ENCODE assay signal across 9 mouse cellular contexts in the genomic region with DNA sequence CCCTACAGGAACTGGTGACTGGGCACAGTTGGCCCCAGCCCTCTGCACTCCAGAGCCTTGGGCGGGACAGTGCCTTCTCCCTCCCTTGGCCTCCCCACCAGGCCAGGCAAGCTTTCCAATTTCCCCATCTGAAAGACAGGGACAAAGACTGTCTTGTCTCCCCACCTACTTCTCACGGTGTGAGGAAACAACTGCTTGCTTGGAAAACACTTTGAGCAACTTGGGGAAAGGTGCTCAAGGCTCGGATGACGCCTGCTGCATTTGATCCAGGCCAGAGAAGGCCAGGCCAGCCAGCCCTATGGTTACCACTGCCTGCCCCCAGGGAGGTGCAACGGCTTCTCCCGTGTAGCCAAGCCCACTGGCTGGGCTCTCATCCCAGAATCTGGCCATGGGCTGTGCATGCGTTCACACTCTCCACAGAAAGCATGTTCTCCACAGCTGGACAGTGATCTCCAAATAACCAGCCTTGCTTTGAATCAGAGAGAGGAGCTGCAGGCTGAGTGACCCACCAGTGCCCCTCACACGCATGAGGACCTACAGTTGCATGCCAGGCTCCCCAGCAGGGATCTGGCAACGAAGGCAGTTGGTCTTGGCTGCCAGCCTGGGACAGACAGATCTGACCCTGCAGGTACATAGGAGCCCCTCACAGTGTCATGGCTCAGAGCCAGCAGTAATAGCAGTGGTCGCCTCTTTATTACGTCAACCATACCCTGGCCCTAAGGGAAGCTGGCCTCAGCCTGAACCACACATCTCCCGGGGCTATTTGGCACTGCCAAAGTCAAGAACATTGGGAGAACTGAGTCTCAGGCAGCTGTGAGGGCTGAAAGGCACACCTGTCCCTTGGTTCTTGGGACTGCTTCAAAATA. TPM values are rescaled to one million over a fixed set of nuclear protein-coding genes. Genes with fewer than 3 reads are reported as not detected.
DNase-seq lines count a peak whose midpoint lies in the region; ATAC-seq and TF ChIP-seq lines count a peak whose summit lies in the region.
"Had no signal": no experiment of that assay in that cellular context is flagged by ENCODE, and none has a peak within 500 bp of the region (broad histone marks: within the 10 kb centered on the region; RNA-seq: fewer than 3 reads in every experiment).

No protein-coding gene starts in this region.

- no peaks in the 10 kb centered on the region for H3K9me3 ChIP-seq in heart, embryonic 11.5 days (replicated peaks; ENCODE audit: control insufficient read depth, low read length)
- H3K9me3 ChIP-seq in stomach, embryonic 15.5 days = no peaks in the 10 kb centered on the region

- H3K27ac ChIP-seq in heart, embryonic 11.5 days (ENCODE audit: low read depth, low read length) = no peak overlapping the region
- peak overlapping the region; percentile 55 for H3K27ac ChIP-seq in stomach, embryonic 15.5 days
- H3K27ac ChIP-seq in thymus, adult 2 months (ENCODE audit: control insufficient read depth, insufficient read depth, low read length) = no peak overlapping the region

- TF ChIP-seq POLR2A in thymus, adult 2 months (IDR thresholded peaks at IDR 0.05; ENCODE audit: control insufficient read depth, extremely low read depth, insufficient read depth, low read length, poor library complexity) = no peak

- no peak for TF ChIP-seq CTCF in thymus, adult 2 months (IDR thresholded peaks at IDR 0.05; ENCODE audit: borderline replicate concordance, control insufficient read depth, extremely low read depth, insufficient read depth, low read length, poor library complexity)

- no peak overlapping the region for H3K9ac ChIP-seq in heart, embryonic 11.5 days (ENCODE audit: low read depth, low read length)
- H3K9ac ChIP-seq in stomach, embryonic 15.5 days = no peak overlapping the region

- H3K36me3 ChIP-seq in heart, embryonic 11.5 days (ENCODE audit: control insufficient read depth, insufficient read depth, low read length) = no peaks in the 10 kb centered on the region
- no peaks in the 10 kb centered on the region for H3K36me3 ChIP-seq in stomach, embryonic 15.5 days
- H3K36me3 ChIP-seq in thymus, adult 2 months (ENCODE audit: control insufficient read depth, insufficient read depth, low read length) = no peaks in the 10 kb centered on the region

- 59% methylated on average over 12 of the region's 12 CpGs for WGBS in heart, embryonic 11.5 days (ENCODE audit: insufficient replicate concordance)
- 45% methylated on average over 12 of the region's 12 CpGs for WGBS in stomach, embryonic 15.5 days
- WGBS in thymus, adult 2 months = 86% methylated on average over 12 of the region's 12 CpGs

- peak; percentile 80 to 87 for DNase-seq in heart, adult 18-20 months
- peak; percentile 15 for DNase-seq in brain, adult 2 months (ENCODE audit: low read depth, low spot score)
- DNase-seq in gastrocnemius, postnatal 10 days = peak; percentile 72
- peak; percentile 74 for DNase-seq in kidney, adult 9 months
- no peak for DNase-seq in right cerebral cortex, postnatal 36 days (ENCODE audit: low spot score in 2 of 2)
- no peak for DNase-seq in thymus, adult 2 months

- H3K4me1 ChIP-seq in heart, embryonic 11.5 days (ENCODE audit: control insufficient read depth, insufficient read depth, low read length) = peaks cover 15% of the 10 kb centered on the region
- H3K4me1 ChIP-seq in stomach, embryonic 15.5 days = peaks cover 16% of the 10 kb centered on the region
- peaks cover 10% of the 10 kb centered on the region for H3K4me1 ChIP-seq in thymus, adult 2 months (replicated peaks; ENCODE audit: control insufficient read depth, insufficient read depth, low read length)

- no peak for ATAC-seq in heart, embryonic 11.5 days (replicated peaks; ENCODE audit: insufficient number of reproducible peaks, low FRiP score, low TSS enrichment)
- no peak for ATAC-seq in stomach, embryonic 15.5 days (ENCODE audit: insufficient read depth, low FRiP score, low read depth)

- H3K4me2 ChIP-seq in heart, embryonic 11.5 days = no peak overlapping the region
- no peak overlapping the region for H3K4me2 ChIP-seq in stomach, embryonic 15.5 days

- H3K27me3 ChIP-seq in heart, embryonic 11.5 days (ENCODE audit: control insufficient read depth, insufficient read depth, low read length) = no peaks in the 10 kb centered on the region
- H3K27me3 ChIP-seq in stomach, embryonic 15.5 days (replicated peaks) = no peaks in the 10 kb centered on the region
- no peaks in the 10 kb centered on the region for H3K27me3 ChIP-seq in thymus, adult 2 months (ENCODE audit: control insufficient read depth, insufficient read depth, low read length)
- H3K27me3 ChIP-seq: CH12.LX had no signal

- no peak overlapping the region for H3K4me3 ChIP-seq in heart, embryonic 11.5 days (ENCODE audit: low read depth, low read length)
- H3K4me3 ChIP-seq in stomach, embryonic 15.5 days (replicated peaks) = no peak overlapping the region
- no peak overlapping the region for H3K4me3 ChIP-seq in thymus, adult 2 months (ENCODE audit: control insufficient read depth, insufficient read depth, low read length)

RNA-seq across cellular contexts. Expression of gene Tomm20, which starts 32.2 kb away (rescaled TPM):
- total RNA-seq in heart, adult 18-20 months (2021) = 10 to 100 TPM; 93.5 to 97.6 TPM
- polyA plus RNA-seq in heart, embryonic 11.5 days (2014; fragmentation: Nextera tagmentation; extraction: Ambion mirVana) = 237 and 242 TPM in 2 replicates
- 100 to 1,000 TPM; 114 to 122 TPM for total RNA-seq in gastrocnemius, postnatal 10 days (2021)
- 226 and 231 TPM in 2 replicates for polyA plus RNA-seq in stomach, embryonic 15.5 days (2015; fragmentation: Nextera tagmentation; extraction: Ambion mirVana)
- polyA plus RNA-seq in thymus, adult 2 months (2012; rRNA removed) = 432 and 529 TPM in 2 replicates

RNA-seq across cellular contexts. Expression of gene Rbm34, which starts 57.4 kb away (rescaled TPM):
- 1 to 10 TPM; 3.3 to 4.2 TPM for total RNA-seq in heart, adult 18-20 months (2021)
- polyA plus RNA-seq in heart, embryonic 11.5 days (2014; fragmentation: Nextera tagmentation; extraction: Ambion mirVana) = 15.6 and 16.0 TPM in 2 replicates
- total RNA-seq in gastrocnemius, postnatal 10 days (2021) = 1 to 10 TPM; 6.6 to 9.0 TPM
- polyA plus RNA-seq in stomach, embryonic 15.5 days (2015; fragmentation: Nextera tagmentation; extraction: Ambion mirVana) = 24.3 and 26.5 TPM in 2 replicates
- polyA plus RNA-seq in thymus, adult 2 months (2012; rRNA removed) = 3.4 and 3.7 TPM in 2 replicates

Comparison
In these comparisons a context has a peak if more than half of its experiments do, and no peak if none do; other contexts are left out.
1. DNase-seq: peak in heart, adult 18-20 months (2 of 2), brain, adult 2 months (single experiment), gastrocnemius, postnatal 10 days (single experiment) and kidney, adult 9 months (single experiment); none in right cerebral cortex, postnatal 36 days (0 of 2) and thymus, adult 2 months (single experiment).